Mouse (Mus musculus) retina, adult 2 months (tissue): ENCODE data around the gene Rptn.
"Not testable (repeated sequence)": the region's sequence is repeated elsewhere in the genome, so short reads cannot be mapped to it uniquely, and the experiment has no call there.

Experiments
- DNase-seq: peaks from one replicate; pipeline ENCODE4 v3.0.0-alpha.2; 2012; ENCODE audit warnings: low read depth, low spot score

The Rptn gene

GRCm38 (mm10) chr3:93393366-93393765 is at the start of gene Rptn:
Gene Rptn, plus strand, starts transcription at chr3:93393699.
- no peak for DNase-seq

GRCm38 (mm10) chr3:93346896-93347295 is 46.6 kb upstream of the Rptn start:
- DNase-seq, result no peak

GRCm38 (mm10) chr3:93360045-93360444 is 33.5 kb upstream of the Rptn start:
- no peak for DNase-seq

GRCm38 (mm10) chr3:93361933-93362574 is 31.4 kb upstream of the Rptn start:
- no peak for DNase-seq

- no peak for DNase-seq
Measured at GRCm38 (mm10) chr3:93366966-93367575, 26.4 kb upstream of the Rptn start.

- no peak for DNase-seq
Measured at GRCm38 (mm10) chr3:93368171-93368570, 25.3 kb upstream of the Rptn start.

- no peak for DNase-seq
Measured at GRCm38 (mm10) chr3:93373416-93373815, 20.1 kb upstream of the Rptn start.

- DNase-seq, result no peak
Measured at GRCm38 (mm10) chr3:93375196-93375595, 18.3 kb upstream of the Rptn start.

- DNase-seq, result no peak
Measured at GRCm38 (mm10) chr3:93375601-93376000, 17.9 kb upstream of the Rptn start.

- no peak for DNase-seq
Measured at GRCm38 (mm10) chr3:93378146-93378545, 15.4 kb upstream of the Rptn start.

- DNase-seq, result no peak
Measured at GRCm38 (mm10) chr3:93403936-93404335, 10.4 kb downstream of the Rptn start.

- no peak for DNase-seq
Measured at GRCm38 (mm10) chr3:93406992-93407391, 13.5 kb downstream of the Rptn start.

- no peak for DNase-seq
Measured at GRCm38 (mm10) chr3:93411905-93412304, 18.4 kb downstream of the Rptn start.

- DNase-seq, result no peak
Measured at GRCm38 (mm10) chr3:93431673-93432072, 38.2 kb downstream of the Rptn start.

GRCm38 (mm10) chr3:93442030-93442429 is 48.5 kb downstream of the Rptn start, which contains the start of gene Tchh:
Gene Tchh, plus strand, starts transcription at chr3:93442330.
- DNase-seq, result no peak

- DNase-seq, result no peak
Measured at GRCm38 (mm10) chr3:93443501-93444101, 50.1 kb downstream of the Rptn start.

- DNase-seq, result no peak
Measured at GRCm38 (mm10) chr3:93444343-93445164, 51.1 kb downstream of the Rptn start.

- DNase-seq, result no peak
Measured at GRCm38 (mm10) chr3:93445165-93445705, 51.7 kb downstream of the Rptn start.

GRCm38 (mm10) chr3:93446128-93446755 is 52.7 kb downstream of the Rptn start:
- no peak for DNase-seq

- DNase-seq, result not testable (repeated sequence)
Measured at GRCm38 (mm10) chr3:93446756-93447137, 53.2 kb downstream of the Rptn start.

- no peak for DNase-seq
Measured at GRCm38 (mm10) chr3:93447138-93447841, 53.8 kb downstream of the Rptn start.
